Mouse (Mus musculus): Measurements from ENCODE around the gene Prdm4. TPM values are rescaled to one million over a fixed set of nuclear protein-coding genes. Genes with fewer than 3 reads are reported as not detected.

Prdm4 gene
- polyA plus RNA-seq (2012) = 17.1 TPM in 2 replicates

DNA sequence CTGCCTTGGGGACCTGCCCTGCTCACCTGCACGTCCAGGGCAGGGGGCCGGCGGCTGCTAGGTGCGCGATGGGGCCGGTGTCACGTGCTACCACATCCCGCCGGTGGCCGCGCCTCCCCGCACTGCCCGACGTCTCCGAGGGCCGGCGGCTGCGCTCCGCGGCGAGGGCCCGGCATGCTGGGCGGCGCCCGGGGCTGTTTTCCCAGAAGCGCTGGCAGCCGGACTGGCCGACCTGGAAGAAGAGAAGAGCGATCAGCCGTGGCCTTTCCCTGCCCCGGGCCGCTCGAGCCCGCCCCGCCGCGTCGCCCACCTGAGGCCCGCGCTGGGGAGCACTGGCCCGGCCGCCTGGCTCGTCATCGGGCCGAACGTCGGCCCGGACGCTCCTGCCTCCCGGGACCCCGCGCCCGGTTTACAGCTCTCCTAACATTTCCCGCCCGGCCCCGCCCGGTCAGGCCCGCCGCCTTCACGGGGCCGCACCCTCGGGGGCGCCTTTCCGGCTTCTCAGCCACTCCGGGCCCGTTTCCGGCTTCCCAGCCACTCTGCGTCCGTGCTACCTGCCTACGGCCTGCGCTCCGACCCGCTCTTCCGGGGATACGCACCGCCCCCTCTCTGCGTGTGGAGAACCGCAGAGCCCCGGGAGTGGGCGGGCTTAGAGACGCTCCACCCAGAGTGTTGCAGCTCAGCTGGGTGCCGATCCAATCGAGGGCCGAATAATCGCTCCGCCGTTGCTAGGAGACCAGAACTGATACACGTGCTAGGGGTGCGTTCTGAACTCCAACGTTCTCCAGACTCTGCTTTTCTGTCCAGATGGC lies at the start of gene Prdm4:
TSS of gene Prdm4 (minus strand) at position 645 of the 812 bp plus-strand sequence.

GRCm38 (mm10) chr10:85957464-85957950 lies 40.6 kb upstream of the Prdm4 start, which contains the start of gene Rtcb:
TSS of gene Rtcb (minus strand) at chr10:85957823.

GRCm38 (mm10) chr10:85927676-85928445 lies 10.9 kb upstream of the Prdm4 start, which contains the start of gene Ascl4:
TSS of gene Ascl4 (plus strand) at chr10:85927681.

Other genes starting within 250 kb of the Prdm4 start
- gene Pwp1, start 87.6 kb downstream of the Prdm4 start, polyA plus RNA-seq (2012) = 20.3 and 27.1 TPM in 2 replicates
- not detected in 2 replicates for gene Ascl4, start 10.5 kb upstream of the Prdm4 start, polyA plus RNA-seq (2012)
- gene Rtcb, start 40.7 kb upstream of the Prdm4 start, polyA plus RNA-seq (2012) = 62.6 and 70.3 TPM in 2 replicates
- gene Bpifc, start 94.8 kb upstream of the Prdm4 start, polyA plus RNA-seq (2012) = 0.26 and 1.00 TPM in 2 replicates
- gene Fbxo7, start 104.8 kb upstream of the Prdm4 start, polyA plus RNA-seq (2012) = 19.9 and 28.0 TPM in 2 replicates